8 mouse cellular contexts compared by ENCODE assay signal in the genomic region with DNA sequence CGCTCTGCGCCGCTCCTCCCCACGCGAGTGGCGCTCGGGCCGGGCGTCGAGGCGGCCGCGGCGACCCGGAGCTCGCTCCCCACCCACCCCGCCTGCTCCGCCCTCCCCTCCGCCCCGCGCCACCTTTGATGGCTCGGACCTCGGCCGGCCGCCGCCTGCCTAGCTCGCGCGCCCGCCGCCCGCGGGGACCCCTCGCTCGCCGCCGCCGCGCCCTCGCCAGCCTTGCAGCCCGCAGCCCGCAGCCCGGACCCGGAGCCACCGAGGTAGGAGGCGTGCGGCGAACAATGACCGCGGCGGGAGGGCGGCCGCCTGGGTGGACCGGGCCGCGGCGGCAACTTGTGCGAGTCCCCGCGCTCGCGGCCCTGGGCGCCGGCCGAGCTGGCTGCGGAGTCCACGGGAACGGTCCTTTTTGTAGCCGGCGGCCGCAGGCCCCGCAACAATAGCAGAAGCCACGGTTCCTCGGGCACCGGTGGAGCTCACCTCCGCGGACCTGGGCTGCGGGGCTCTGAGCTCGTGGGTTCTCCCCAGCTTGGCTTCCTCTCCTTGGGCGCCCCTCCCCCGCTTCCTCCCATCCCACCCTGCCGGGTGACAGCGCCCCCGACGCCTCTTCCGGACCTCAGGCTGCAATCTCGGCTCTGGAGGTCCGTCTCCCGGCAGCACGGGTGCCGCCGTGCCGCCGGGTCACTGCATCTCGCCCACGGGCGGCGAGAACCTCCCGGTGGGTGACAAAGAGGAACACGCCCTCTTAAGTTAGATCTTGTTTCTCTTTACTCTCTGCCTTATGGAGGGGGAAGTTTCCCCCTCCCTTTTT. TPM values are rescaled to one million over a fixed set of nuclear protein-coding genes. Genes with fewer than 3 reads are reported as not detected.
A peak's percentile ranks its signal among the peaks of the same experiment; 100 is the strongest.
DNase-seq lines count a peak whose midpoint lies in the region; ATAC-seq lines count a peak whose summit lies in the region.

No protein-coding gene starts in this region.

- DNase-seq in 3T3-L1 (ENCODE audit: low read depth, low spot score) (peak; percentile 51), ZHBTc4 (ENCODE audit: low read depth, low spot score) (peak; percentile 75)
- peak; percentile 79 for DNase-seq in embryo, embryonic 9.5 days (ENCODE audit: extremely low spot score)
- peak; percentile 40 for DNase-seq in kidney, adult 9 months
- DNase-seq in thymus, postnatal 14 days: peak; percentile 82

- H3K36me3 ChIP-seq in heart, embryonic 11.5 days (ENCODE audit: control insufficient read depth, insufficient read depth, low read length): no peaks in the 10 kb centered on the region
- no peaks in the 10 kb centered on the region for H3K36me3 ChIP-seq in liver, embryonic 16.5 days (ENCODE audit: control insufficient read depth, insufficient read depth)
- H3K36me3 ChIP-seq in neural tube, embryonic 13.5 days: no peaks in the 10 kb centered on the region

- WGBS in heart, embryonic 11.5 days (ENCODE audit: insufficient replicate concordance): under 1% methylated on average over 68 of the region's 100 CpGs
- WGBS in liver, embryonic 16.5 days (ENCODE audit: insufficient replicate concordance): under 1% methylated on average over 85 of the region's 100 CpGs
- under 1% methylated on average over 81 of the region's 100 CpGs for WGBS in neural tube, embryonic 13.5 days

- H3K9me3 ChIP-seq in heart, embryonic 11.5 days (replicated peaks; ENCODE audit: control insufficient read depth, low read length): no peaks in the 10 kb centered on the region
- no peaks in the 10 kb centered on the region for H3K9me3 ChIP-seq in liver, embryonic 16.5 days (replicated peaks; ENCODE audit: control insufficient read depth, low read length)
- no peaks in the 10 kb centered on the region for H3K9me3 ChIP-seq in neural tube, embryonic 13.5 days

- peak overlapping the region; percentile 94 for H3K9ac ChIP-seq in heart, embryonic 11.5 days (ENCODE audit: low read depth, low read length)
- H3K9ac ChIP-seq in liver, embryonic 16.5 days (ENCODE audit: low read depth, low read length): peak overlapping the region; percentile 56
- H3K9ac ChIP-seq in neural tube, embryonic 13.5 days: peak overlapping the region; percentile 94

- H3K4me1 ChIP-seq in heart, embryonic 11.5 days (ENCODE audit: control insufficient read depth, insufficient read depth, low read length): peaks cover 35% of the 10 kb centered on the region
- peaks cover 3% of the 10 kb centered on the region for H3K4me1 ChIP-seq in liver, embryonic 16.5 days (ENCODE audit: control insufficient read depth, low read depth, low read length)
- H3K4me1 ChIP-seq in neural tube, embryonic 13.5 days (replicated peaks): peaks cover 45% of the 10 kb centered on the region

- peak overlapping the region; percentile 87 for H3K4me3 ChIP-seq in heart, embryonic 11.5 days (ENCODE audit: low read depth, low read length)
- peak overlapping the region; percentile 68 for H3K4me3 ChIP-seq in liver, embryonic 16.5 days (ENCODE audit: low read depth, low read length)
- peak overlapping the region; percentile 89 for H3K4me3 ChIP-seq in neural tube, embryonic 13.5 days

- H3K27me3 ChIP-seq in heart, embryonic 11.5 days (ENCODE audit: control insufficient read depth, insufficient read depth, low read length): no peaks in the 10 kb centered on the region
- peaks cover 46% of the 10 kb centered on the region for H3K27me3 ChIP-seq in liver, embryonic 16.5 days (ENCODE audit: control insufficient read depth, insufficient read depth, low read depth, low read length)
- H3K27me3 ChIP-seq in neural tube, embryonic 13.5 days: peaks cover 17% of the 10 kb centered on the region

- peak overlapping the region; percentile 85 for H3K27ac ChIP-seq in heart, embryonic 11.5 days (ENCODE audit: low read depth, low read length)
- peak overlapping the region; percentile 41; the same call in 1 of the 2 replicates for H3K27ac ChIP-seq in liver, embryonic 16.5 days (ENCODE audit: low read length)
- peak overlapping the region; percentile 85 for H3K27ac ChIP-seq in neural tube, embryonic 13.5 days (replicated peaks)

- peak overlapping the region; percentile 92 for H3K4me2 ChIP-seq in heart, embryonic 11.5 days
- peak overlapping the region; percentile 64 for H3K4me2 ChIP-seq in liver, embryonic 16.5 days (ENCODE audit: low read depth, low read length)
- peak overlapping the region; percentile 93 for H3K4me2 ChIP-seq in neural tube, embryonic 13.5 days

- ATAC-seq in heart, embryonic 11.5 days (replicated peaks; ENCODE audit: insufficient number of reproducible peaks, low FRiP score, low TSS enrichment): peak; percentile 78
- ATAC-seq in liver, embryonic 16.5 days (ENCODE audit: low read depth): peak; percentile 76
- ATAC-seq in neural tube, embryonic 13.5 days (ENCODE audit: low read depth): peak; percentile 72

RNA-seq across cellular contexts. Expression of a gene that starts 0.9 kb away (rescaled TPM):
- polyA plus RNA-seq in heart, embryonic 11.5 days (2014; fragmentation: Nextera tagmentation; extraction: Ambion mirVana): 28.1 and 32.6 TPM in 2 replicates
- polyA plus RNA-seq in liver, embryonic 16.5 days (2015; fragmentation: Nextera tagmentation; extraction: Ambion mirVana): 3.4 and 3.7 TPM in 2 replicates
- polyA plus RNA-seq in neural tube, embryonic 13.5 days (2015; fragmentation: Nextera tagmentation; extraction: Ambion mirVana): 21.0 and 21.2 TPM in 2 replicates

Comparison
In these comparisons a context has a peak if more than half of its experiments do, and no peak if none do; other contexts are left out.
1. Peak in every context shown above with its lines: DNase-seq, ATAC-seq, H3K4me3 ChIP-seq and H3K27ac ChIP-seq.